Mouse (Mus musculus) cerebellum, adult 11-12 months (tissue): ENCODE data around the gene Hist1h2aa.

Experiments
- DNase-seq: peaks from one replicate; pipeline ENCODE4 v3.0.0; 2022

The Hist1h2aa gene

GRCm38 (mm10) chr13:23934211-23934520, at the start of gene Hist1h2aa:
Gene Hist1h2aa (plus strand): TSS chr13:23934462.
- DNase-seq, result no peak

- no peak for DNase-seq
These were observed 48.7 kb upstream of the Hist1h2aa start for GRCm38 (mm10) chr13:23885540-23885939.

- DNase-seq, result no peak
These were observed 47.1 kb upstream of the Hist1h2aa start for GRCm38 (mm10) chr13:23887026-23887725.

GRCm38 (mm10) chr13:23889011-23889605, 45.2 kb upstream of the Hist1h2aa start:
- DNase-seq, result no peak

- DNase-seq, result no peak
These were observed 41.5 kb upstream of the Hist1h2aa start for GRCm38 (mm10) chr13:23892592-23893268.

GRCm38 (mm10) chr13:23893269-23893593, 41.0 kb upstream of the Hist1h2aa start:
- no peak for DNase-seq

- DNase-seq, result no peak
These were observed 36.0 kb upstream of the Hist1h2aa start for GRCm38 (mm10) chr13:23898242-23898641.

GRCm38 (mm10) chr13:23906906-23907305, 27.4 kb upstream of the Hist1h2aa start:
- DNase-seq, result no peak

GRCm38 (mm10) chr13:23910121-23910520, 24.1 kb upstream of the Hist1h2aa start:
- DNase-seq, result no peak

GRCm38 (mm10) chr13:23911335-23911734, 22.9 kb upstream of the Hist1h2aa start:
- DNase-seq, result no peak

- no peak for DNase-seq
These were observed 20.4 kb upstream of the Hist1h2aa start for GRCm38 (mm10) chr13:23913791-23914306.

- DNase-seq, result no peak
These were observed 19.7 kb upstream of the Hist1h2aa start, which contains the start of gene Slc17a4 for GRCm38 (mm10) chr13:23914376-23915167. Gene Slc17a4 (minus strand): TSS chr13:23915009.

GRCm38 (mm10) chr13:23916132-23916531, 18.1 kb upstream of the Hist1h2aa start:
- DNase-seq, result no peak

GRCm38 (mm10) chr13:23917674-23918073, 16.6 kb upstream of the Hist1h2aa start:
- DNase-seq, result no peak

- DNase-seq, result no peak
These were observed 8.5 kb upstream of the Hist1h2aa start for GRCm38 (mm10) chr13:23925792-23926191.

- no peak for DNase-seq
These were observed 5.6 kb upstream of the Hist1h2aa start for GRCm38 (mm10) chr13:23928637-23929036.

GRCm38 (mm10) chr13:23930461-23930860, 3.8 kb upstream of the Hist1h2aa start:
- DNase-seq, result no peak

GRCm38 (mm10) chr13:23930904-23931303, 3.4 kb upstream of the Hist1h2aa start:
- DNase-seq, result no peak

- DNase-seq, result no peak
These were observed 646 bp upstream of the Hist1h2aa start, which contains the start of gene Hist1h2ba for GRCm38 (mm10) chr13:23933421-23934210. Gene Hist1h2ba (minus strand): TSS chr13:23934156.

- peak; percentile 15 for DNase-seq
These were observed 4.4 kb downstream of the Hist1h2aa start for GRCm38 (mm10) chr13:23938699-23939098.

- no peak for DNase-seq
These were observed 6.0 kb downstream of the Hist1h2aa start for GRCm38 (mm10) chr13:23940291-23940690.

GRCm38 (mm10) chr13:23942861-23943260, 8.6 kb downstream of the Hist1h2aa start:
- no peak for DNase-seq
